Mouse (Mus musculus) midbrain, embryonic 15.5 days (tissue): ENCODE measurements around the gene Prickle4. TPM values are rescaled to one million over a fixed set of nuclear protein-coding genes. Genes with fewer than 3 reads are reported as not detected.

Source experiments
- ATAC-seq: fragments of 200-750 bp; cut with Nextera tagmentation; replicated peaks from 2 replicates; pipeline ENCODE4 v1.8.0; 2017; ENCODE audit warnings: moderate TSS enrichment
- H3K27ac ChIP-seq: fragments of 300-500 bp; sonication (generic); 2 replicates; pipeline ENCODE4 v1.5.1; 2015; ENCODE audit warnings: mild to moderate bottlenecking, inconsistent platforms
- H3K27me3 ChIP-seq: fragments of 300-500 bp; sonication (generic); replicated peaks from 2 replicates; pipeline ENCODE4 v1.6.1; 2015; ENCODE audit warnings: inconsistent platforms
- H3K36me3 ChIP-seq: fragments of 300-500 bp; sonication (generic); replicated peaks from 2 replicates; pipeline ENCODE4 v1.6.1; 2015; ENCODE audit warnings: inconsistent platforms
- H3K4me1 ChIP-seq: fragments of 300-500 bp; sonication (generic); 2 replicates; pipeline ENCODE4 v1.6.1; 2015; ENCODE audit warnings: inconsistent platforms
- H3K4me2 ChIP-seq: fragments of 300-500 bp; sonication (generic); 2 replicates; pipeline ENCODE4 v1.6.1; 2015; ENCODE audit warnings: inconsistent platforms, mild to moderate bottlenecking, moderate library complexity
- H3K4me3 ChIP-seq: fragments of 300-500 bp; sonication (generic); 2 replicates; pipeline ENCODE4 v1.5.1; 2015; ENCODE audit warnings: mild to moderate bottlenecking, inconsistent platforms
- H3K9ac ChIP-seq: fragments of 300-500 bp; sonication (generic); 2 replicates; pipeline ENCODE4 v1.6.1; 2015; ENCODE audit warnings: mild to moderate bottlenecking, inconsistent platforms
- H3K9me3 ChIP-seq: fragments of 300-500 bp; sonication (generic); 2 replicates; pipeline ENCODE4 v1.6.1; 2016; ENCODE audit warnings: inconsistent platforms
- WGBS: fragments of 180-500 bp; shearing (Covaris S2); methylation state at CpG from one replicate; pipeline ENCODE4 v1.1.7; 2015; ENCODE audit warnings: mixed read lengths; 5-methylcytosine and 5-hydroxymethylcytosine counted together
- polyA plus RNA-seq: library from polyadenylated mRNA; unstranded; fragments of >200 nt; fragmentation: Nextera tagmentation; extraction: Ambion mirVana; gene quantifications from 2 replicates; pipeline ENCODE4 v1.2.1, GENCODE M21; 2015

Prickle4 gene
- polyA plus RNA-seq, 1 experiment from 2014 or later: 0.80 TPM

DNA sequence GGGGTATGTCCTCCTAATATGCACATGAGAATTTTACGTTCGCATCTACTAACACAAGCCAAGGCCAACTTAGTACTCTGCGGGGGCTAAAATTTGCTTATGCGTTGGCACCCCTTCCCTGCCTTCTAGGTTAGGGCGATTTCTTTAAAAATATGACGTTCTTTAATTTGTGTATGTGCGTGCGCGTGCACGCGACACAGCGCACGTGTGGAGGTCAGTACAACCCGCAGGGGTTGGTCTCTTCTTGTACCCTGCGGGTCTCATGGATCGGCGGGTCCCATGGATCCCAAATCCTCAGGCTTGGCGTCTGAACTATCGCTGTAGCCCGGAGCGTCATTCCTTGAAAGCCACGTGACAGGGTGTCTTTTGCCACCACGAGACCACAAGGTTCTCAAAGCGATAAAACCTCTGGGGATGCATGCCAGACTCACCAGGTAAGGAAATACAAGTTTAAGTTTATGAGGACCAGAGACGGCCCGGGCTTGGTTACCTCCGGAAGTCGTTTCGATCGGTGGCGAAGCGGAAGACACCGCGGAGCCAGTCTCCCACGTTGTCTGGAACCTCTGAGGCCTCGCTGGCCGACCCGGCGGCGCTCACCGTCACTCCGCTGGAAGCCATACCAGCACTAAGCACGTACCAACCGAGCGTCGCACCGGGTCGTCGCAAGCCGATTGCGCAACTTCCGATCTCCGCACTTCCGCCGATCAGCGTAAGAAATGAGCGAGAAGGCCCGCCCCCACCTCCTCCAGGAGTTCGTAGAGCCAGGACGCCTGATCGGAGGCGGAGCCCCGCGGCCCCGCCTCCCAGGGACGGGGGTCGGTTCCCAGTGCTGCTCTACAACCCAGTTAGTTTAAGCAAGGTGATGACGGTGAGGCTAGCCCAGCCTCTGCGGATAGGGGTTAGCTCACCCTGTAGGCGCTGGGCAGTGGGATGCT is 6.9 kb downstream of the Prickle4 start:
- H3K4me1 ChIP-seq: peaks cover 25% of the 10 kb centered on the region
- ATAC-seq: peak; percentile 91
- WGBS: under 1% methylated on average over 70 of the region's 70 CpGs
- peak overlapping the region; percentile 77 for H3K4me3 ChIP-seq
- peak overlapping the region; percentile 84 for H3K9ac ChIP-seq
- H3K27me3 ChIP-seq: no peaks in the 10 kb centered on the region
- no peaks in the 10 kb centered on the region for H3K9me3 ChIP-seq
- peak overlapping the region; percentile 93 for H3K4me2 ChIP-seq
- H3K36me3 ChIP-seq: peaks cover 8% of the 10 kb centered on the region
- peak overlapping the region; percentile 82 for H3K27ac ChIP-seq

DNA sequence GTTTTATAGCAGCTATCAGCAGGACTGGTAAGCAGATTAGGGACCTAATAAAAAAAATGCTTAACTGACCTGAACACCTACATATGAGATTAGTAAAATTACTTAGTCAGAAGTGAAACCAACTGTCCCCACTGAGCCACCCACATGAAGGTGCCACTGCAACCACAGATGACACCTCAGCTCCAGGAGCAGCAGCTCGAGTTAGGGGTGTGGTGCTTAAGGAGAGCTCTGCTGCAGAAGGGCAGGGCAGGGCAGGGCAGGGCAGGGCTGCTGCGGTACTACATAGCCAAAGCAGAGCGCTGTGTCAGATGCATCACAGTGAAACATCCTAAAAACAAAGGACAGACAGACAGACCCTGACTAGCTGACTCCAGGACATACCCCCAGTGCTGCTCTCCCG is 11.7 kb downstream of the Prickle4 start:
- no peak overlapping the region for H3K27ac ChIP-seq
- no peak overlapping the region for H3K4me3 ChIP-seq
- WGBS: 90% methylated on average over 4 of the region's 4 CpGs
- no peak overlapping the region for H3K9ac ChIP-seq
- no peaks in the 10 kb centered on the region for H3K9me3 ChIP-seq
- H3K4me2 ChIP-seq: no peak overlapping the region
- peaks cover 14% of the 10 kb centered on the region for H3K4me1 ChIP-seq
- no peaks in the 10 kb centered on the region for H3K27me3 ChIP-seq
- H3K36me3 ChIP-seq: peaks cover 36% of the 10 kb centered on the region
- no peak for ATAC-seq

DNA sequence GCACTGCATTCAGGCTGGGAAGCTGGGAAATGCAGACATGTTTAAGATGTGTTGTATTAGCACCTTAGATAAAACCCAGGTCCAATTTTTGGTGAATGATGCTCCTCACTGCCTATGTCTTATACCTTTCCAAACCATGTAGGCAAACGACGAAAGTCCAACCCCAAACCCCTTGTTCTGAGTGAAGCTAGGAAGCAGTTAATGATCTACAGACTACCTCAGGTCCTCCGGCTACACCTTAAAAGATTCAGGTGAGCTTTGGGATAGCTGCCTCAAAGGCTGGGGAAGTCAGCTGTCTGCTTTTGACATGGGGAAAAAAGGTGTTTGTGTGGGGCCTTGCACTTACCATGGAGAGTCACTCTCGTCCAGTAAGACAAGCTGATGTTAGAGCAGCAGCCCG is 15.8 kb downstream of the Prickle4 start:
- H3K4me1 ChIP-seq: peaks cover 3% of the 10 kb centered on the region; the same call in 1 of the 2 replicates
- no peaks in the 10 kb centered on the region for H3K9me3 ChIP-seq
- no peak for ATAC-seq
- no peak overlapping the region for H3K4me3 ChIP-seq
- H3K27me3 ChIP-seq: no peaks in the 10 kb centered on the region
- 89% methylated on average over 5 of the region's 5 CpGs for WGBS
- no peak overlapping the region for H3K27ac ChIP-seq
- no peak overlapping the region for H3K4me2 ChIP-seq
- peaks cover 42% of the 10 kb centered on the region for H3K36me3 ChIP-seq
- H3K9ac ChIP-seq: no peak overlapping the region

DNA sequence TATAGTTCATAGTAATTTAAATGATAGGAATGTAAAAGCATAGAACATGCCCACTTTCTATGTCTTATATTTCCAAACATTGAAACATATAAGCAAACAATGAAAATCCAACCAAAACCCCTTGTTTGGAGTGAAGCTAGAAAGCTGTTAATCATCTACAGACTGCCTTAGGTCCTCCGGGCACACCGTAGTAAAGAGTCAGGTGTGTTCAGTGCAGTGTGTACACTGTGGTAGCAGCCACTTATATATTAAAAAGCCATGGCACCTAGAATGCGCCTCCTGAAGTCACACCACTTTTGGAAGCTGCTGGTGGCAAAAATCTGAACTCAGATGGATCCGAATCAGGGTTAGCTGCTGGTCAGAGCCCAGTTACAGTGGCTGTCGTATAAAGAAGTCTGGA is 16.3 kb downstream of the Prickle4 start:
- Histone ChIP-seq H3K27ac (no peak overlapping the region), H3K4me3 (no peak overlapping the region), H3K36me3 (peaks cover 40% of the 10 kb centered on the region), H3K4me2 (no peak overlapping the region), H3K9me3 (no peaks in the 10 kb centered on the region), H3K27me3 (no peaks in the 10 kb centered on the region), H3K9ac (no peak overlapping the region), H3K4me1 (peaks cover 3% of the 10 kb centered on the region; the same call in 1 of the 2 replicates)
- WGBS: 94% methylated on average over 5 of the region's 5 CpGs
- no peak for ATAC-seq

DNA sequence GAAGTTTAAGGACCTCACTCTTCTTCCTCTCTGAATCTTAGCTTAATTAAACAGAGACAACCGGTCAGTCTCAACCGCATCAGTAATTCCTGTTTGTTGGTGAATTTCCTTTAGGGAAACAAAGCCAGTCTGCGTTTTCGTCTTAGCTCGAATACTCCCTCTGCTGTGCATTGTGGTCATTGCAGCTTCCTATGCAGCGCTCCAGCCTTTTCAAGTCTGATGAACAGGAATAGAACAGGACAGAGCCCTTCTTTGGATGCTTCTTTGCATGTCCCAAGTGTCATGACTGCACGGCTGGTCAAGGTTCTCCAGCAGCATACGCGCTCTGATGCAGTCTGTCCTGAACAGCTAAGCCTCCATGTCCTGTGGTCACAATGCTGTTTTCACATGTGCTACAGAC is 18.0 kb downstream of the Prickle4 start:
- no peak overlapping the region for H3K4me3 ChIP-seq
- 18% methylated on average over 9 of the region's 9 CpGs for WGBS
- peaks cover 27% of the 10 kb centered on the region for H3K36me3 ChIP-seq
- peak overlapping the region; percentile 48; the same call in 1 of the 2 replicates for H3K27ac ChIP-seq
- peaks cover 15% of the 10 kb centered on the region for H3K4me1 ChIP-seq
- H3K27me3 ChIP-seq: no peaks in the 10 kb centered on the region
- H3K9me3 ChIP-seq: no peaks in the 10 kb centered on the region
- H3K9ac ChIP-seq: no peak overlapping the region
- H3K4me2 ChIP-seq: no peak overlapping the region
- ATAC-seq: 0 out of 2 replicates have a peak, but pooled peaks have one; percentile 41

DNA sequence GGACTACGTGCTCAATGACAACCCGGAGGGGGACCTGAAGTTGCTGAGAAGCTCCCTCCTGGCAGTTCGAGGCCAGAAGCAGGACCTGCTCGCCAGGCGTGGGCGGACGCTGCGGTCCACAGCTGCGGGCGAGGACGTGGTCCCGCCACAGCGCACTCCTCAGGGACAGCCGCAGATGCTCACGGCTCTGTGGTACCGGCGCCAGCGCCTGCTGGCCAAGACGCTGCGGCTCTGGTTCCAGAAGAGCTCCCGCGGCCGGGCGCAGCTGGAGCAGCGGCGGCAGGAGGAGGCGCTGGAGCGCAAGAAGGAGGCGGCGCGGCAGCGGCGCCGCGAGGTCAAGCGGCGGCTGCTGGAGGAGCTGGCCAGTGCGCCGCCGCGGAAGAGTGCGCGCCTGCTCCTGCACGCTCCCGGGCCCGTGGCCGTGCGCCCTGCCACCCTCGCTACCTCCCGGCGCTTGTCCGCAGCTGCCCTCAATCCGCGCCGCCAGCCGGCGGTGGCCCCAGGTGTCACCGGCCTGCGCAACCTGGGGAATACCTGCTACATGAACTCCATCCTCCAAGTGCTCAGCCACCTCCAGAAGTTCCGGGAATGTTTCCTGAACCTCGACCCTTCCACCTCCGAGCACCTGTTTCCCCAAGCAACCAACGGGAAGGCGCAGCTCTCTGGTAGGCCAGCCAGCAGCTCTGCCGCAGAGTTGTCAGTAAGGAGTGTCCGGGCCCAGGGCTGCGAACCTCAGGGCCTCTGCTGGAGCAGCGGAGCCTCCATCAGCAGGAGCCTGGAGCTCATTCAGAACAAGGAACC is 22.0 kb downstream of the Prickle4 start:
- peak overlapping the region; percentile 63 for H3K4me2 ChIP-seq
- H3K27me3 ChIP-seq: no peaks in the 10 kb centered on the region
- H3K4me1 ChIP-seq: peaks cover 21% of the 10 kb centered on the region
- ATAC-seq: peak; percentile 51
- no peak overlapping the region for H3K27ac ChIP-seq
- 5% methylated on average over 68 of the region's 68 CpGs for WGBS
- H3K4me3 ChIP-seq: peak overlapping the region; percentile 33
- H3K9me3 ChIP-seq: no peaks in the 10 kb centered on the region
- peak overlapping the region; percentile 31; the same call in 1 of the 2 replicates for H3K9ac ChIP-seq
- peaks cover 7% of the 10 kb centered on the region; the same call in 1 of the 2 replicates for H3K36me3 ChIP-seq

DNA sequence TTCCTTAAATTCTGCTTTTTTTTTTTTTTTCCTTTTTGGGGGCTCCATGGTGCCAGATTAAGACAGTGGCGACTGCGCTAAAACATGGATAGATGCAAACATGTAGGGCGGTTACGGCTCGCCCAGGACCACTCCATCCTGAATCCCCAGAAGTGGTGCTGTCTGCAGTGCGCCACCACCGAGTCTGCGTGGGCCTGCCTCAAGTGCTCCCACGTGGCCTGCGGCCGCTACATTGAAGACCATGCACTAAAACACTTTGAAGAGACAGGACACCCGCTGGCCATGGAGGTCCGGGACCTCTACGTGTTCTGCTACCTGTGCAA is 22.6 kb downstream of the Prickle4 start:
- 20% methylated on average over 14 of the region's 14 CpGs for WGBS
- H3K9ac ChIP-seq: 0 out of 2 replicates have a peak overlapping the region, but pooled peaks have one; percentile 31
- peak; percentile 43 for ATAC-seq

DNA sequence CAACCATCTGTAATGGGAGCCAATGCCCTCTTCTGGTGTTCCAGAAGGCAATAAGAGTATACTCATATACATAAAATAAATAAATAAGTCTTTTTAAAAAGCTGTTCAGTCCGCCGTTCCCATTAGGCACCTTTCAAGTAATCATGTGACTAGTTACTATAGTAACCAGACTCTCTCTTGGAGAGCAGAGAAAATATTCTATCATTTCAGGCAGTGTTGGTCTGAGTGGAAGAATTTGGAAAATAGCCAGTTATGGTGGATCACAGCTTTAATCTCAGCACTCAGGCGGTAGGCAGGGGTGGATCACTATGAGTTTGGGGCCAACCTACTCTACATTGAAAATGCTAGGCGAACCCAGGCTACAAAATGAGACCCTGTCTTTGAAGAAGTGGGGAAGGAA is 25.4 kb downstream of the Prickle4 start:
- Histone ChIP-seq H3K4me3 (no peak overlapping the region), H3K27ac (0 out of 2 replicates have a peak overlapping the region, but pooled peaks have one; percentile 27), H3K4me2 (no peak overlapping the region), H3K4me1 (peaks cover 18% of the 10 kb centered on the region), H3K9me3 (no peaks in the 10 kb centered on the region), H3K27me3 (no peaks in the 10 kb centered on the region), H3K36me3 (no peaks in the 10 kb centered on the region), H3K9ac (no peak overlapping the region)
- WGBS: 39% methylated on average over 4 of the region's 4 CpGs
- peak; percentile 73 for ATAC-seq

More for the DNA sequence above, 22.6 kb downstream of the Prickle4 start:
- Histone ChIP-seq H3K27me3 (no peaks in the 10 kb centered on the region), H3K27ac (no peak overlapping the region), H3K4me2 (peak overlapping the region; percentile 63), H3K4me3 (peak overlapping the region; percentile 33), H3K4me1 (peaks cover 21% of the 10 kb centered on the region), H3K36me3 (peaks cover 7% of the 10 kb centered on the region; the same call in 1 of the 2 replicates), H3K9me3 (no peaks in the 10 kb centered on the region)

DNA sequence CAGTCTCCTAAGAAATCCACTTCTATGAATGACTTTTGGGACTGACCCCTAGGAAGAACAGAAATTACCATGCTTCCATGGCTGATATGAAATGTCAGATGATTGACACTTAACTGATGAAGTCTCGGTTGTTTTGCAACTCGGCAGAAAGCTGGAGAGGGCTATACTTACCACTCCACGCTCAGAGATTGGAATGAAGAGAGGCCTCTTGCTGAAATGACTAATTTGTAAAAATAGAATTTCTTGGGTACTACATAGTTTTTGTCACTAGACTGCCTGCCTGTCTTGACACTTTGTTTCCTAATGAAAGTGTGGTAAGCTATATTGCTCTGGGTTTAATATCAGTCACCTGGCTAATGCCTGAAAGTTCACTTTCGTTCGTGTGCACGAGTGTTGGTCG is 30.1 kb downstream of the Prickle4 start:
- Histone ChIP-seq H3K4me3 (no peak overlapping the region), H3K27ac (no peak overlapping the region), H3K36me3 (no peaks in the 10 kb centered on the region), H3K27me3 (no peaks in the 10 kb centered on the region), H3K4me1 (peaks cover 9% of the 10 kb centered on the region; the same call in 1 of the 2 replicates), H3K9me3 (no peaks in the 10 kb centered on the region), H3K9ac (no peak overlapping the region), H3K4me2 (no peak overlapping the region)
- WGBS: 88% methylated on average over 7 of the region's 7 CpGs
- no peak for ATAC-seq

DNA sequence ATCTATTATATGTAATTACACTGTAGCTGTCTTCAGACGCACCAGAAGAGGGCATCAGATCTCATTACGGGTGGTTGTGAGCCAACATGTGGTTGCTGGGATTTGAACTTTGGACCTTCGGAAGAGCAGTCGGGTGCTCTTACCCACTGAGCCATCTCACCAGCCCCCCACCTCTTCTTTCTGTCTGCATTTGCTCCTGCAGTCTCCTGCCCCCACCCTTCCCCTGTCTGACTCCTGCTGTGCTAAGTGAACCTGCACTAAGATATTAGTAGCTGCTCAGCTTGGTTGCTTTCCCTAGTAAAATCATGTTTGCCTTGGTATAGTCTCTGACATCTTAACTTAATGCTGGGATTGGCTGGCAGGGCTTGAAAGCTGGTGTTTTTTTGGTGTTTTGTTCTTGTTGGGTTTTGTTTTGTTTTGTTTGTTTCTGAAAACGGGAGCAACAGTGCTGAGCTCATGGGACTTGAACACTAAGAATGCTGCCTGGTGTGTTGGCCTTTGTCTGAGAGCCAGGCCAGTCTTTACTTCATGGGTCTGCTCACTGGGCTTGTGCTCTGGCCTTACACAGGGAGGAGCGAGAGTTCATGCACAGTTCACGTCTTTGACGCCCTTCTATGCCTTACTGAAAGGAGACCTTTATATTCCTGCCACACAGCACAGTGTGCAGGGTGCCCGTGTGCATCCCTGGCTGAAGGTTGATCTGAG is 31.4 kb downstream of the Prickle4 start:
- 25% methylated on average over 9 of the region's 9 CpGs for WGBS
- Histone ChIP-seq H3K9ac (no peak overlapping the region), H3K4me2 (no peak overlapping the region), H3K27ac (no peak overlapping the region), H3K27me3 (no peaks in the 10 kb centered on the region), H3K4me3 (no peak overlapping the region), H3K4me1 (0 out of 2 replicates have a peak, but pooled peaks cover 3% of the 10 kb centered on the region), H3K36me3 (0 out of 2 replicates have a peak, but pooled peaks cover 3% of the 10 kb centered on the region), H3K9me3 (no peaks in the 10 kb centered on the region)
- ATAC-seq: no peak

DNA sequence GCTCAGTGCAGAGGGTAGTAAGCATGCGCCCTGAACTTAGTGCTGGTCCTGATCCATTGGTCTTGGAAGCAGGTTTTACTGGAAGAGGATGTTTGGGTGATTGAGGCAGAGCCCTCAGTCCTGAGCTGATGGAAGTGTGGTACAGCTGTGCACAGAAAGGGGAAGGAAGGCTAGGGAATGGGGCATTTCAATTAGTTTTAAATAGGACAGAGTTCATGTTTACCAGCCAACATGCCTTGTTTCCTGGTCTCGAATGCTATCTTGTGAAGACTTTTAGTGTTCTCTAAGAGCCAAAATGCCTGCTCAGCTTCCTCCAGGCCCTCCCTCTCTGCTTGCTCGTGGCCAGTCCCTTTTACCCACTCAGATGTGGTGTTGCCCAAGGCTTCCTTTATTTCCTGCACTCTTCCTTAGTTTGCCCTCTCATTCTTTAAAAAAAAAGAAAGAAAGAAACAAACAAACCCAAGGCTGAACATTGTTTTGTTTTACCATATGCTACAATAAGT is 35.7 kb downstream of the Prickle4 start:
- Histone ChIP-seq H3K9ac (no peak overlapping the region), H3K27ac (no peak overlapping the region), H3K9me3 (no peaks in the 10 kb centered on the region), H3K36me3 (0 out of 2 replicates have a peak, but pooled peaks cover 3% of the 10 kb centered on the region), H3K27me3 (no peaks in the 10 kb centered on the region), H3K4me1 (0 out of 2 replicates have a peak, but pooled peaks cover 3% of the 10 kb centered on the region), H3K4me3 (no peak overlapping the region), H3K4me2 (no peak overlapping the region)
- ATAC-seq: no peak
- 86% methylated on average over 3 of the region's 3 CpGs for WGBS
